Mouse (Mus musculus) heart, adult 2 months (tissue): Measurements from ENCODE around the gene Ccdc175. TPM values are rescaled to one million over a fixed set of nuclear protein-coding genes. Genes with fewer than 3 reads are reported as not detected.

ENCODE experiments used
- DNase-seq, 2 experiments: peaks; one replicate each; pipeline ENCODE4 v3.0.0; 2021
- H3K27ac ChIP-seq: fragments of 200-600 bp; 2 replicates; pipeline ENCODE4 v1.8.1; 2022
- H3K27me3 ChIP-seq: fragments of 200-500 bp; 2 replicates; pipeline ENCODE4 v1.6.1; 2012; ENCODE audit warnings: mild to moderate bottlenecking, low read length, inconsistent platforms, mixed read lengths; ENCODE audit not compliant: control insufficient read depth, insufficient read depth
- H3K36me3 ChIP-seq: fragments of 200-500 bp; 2 replicates; pipeline ENCODE4 v1.6.1; 2012; ENCODE audit warnings: low read length, inconsistent platforms; ENCODE audit not compliant: control insufficient read depth, insufficient read depth
- H3K4me1 ChIP-seq: fragments of 200-500 bp; 2 replicates; pipeline ENCODE4 v1.6.1; 2011; ENCODE audit warnings: low read length; ENCODE audit not compliant: control insufficient read depth, insufficient read depth
- H3K4me3 ChIP-seq: fragments of 200-600 bp; 2 replicates; pipeline ENCODE4 v1.8.1; 2022
- H3K79me2 ChIP-seq: fragments of 200-500 bp; replicated peaks from 2 replicates; pipeline ENCODE4 v1.6.1; 2012; ENCODE audit warnings: mild to moderate bottlenecking, inconsistent platforms, low read length, moderate library complexity, mixed read lengths; ENCODE audit not compliant: control insufficient read depth, insufficient read depth
- H3K9ac ChIP-seq: fragments of 200-500 bp; 2 replicates; pipeline ENCODE4 v1.6.1; 2012; ENCODE audit warnings: low read depth, mild to moderate bottlenecking, control low read depth, inconsistent platforms, low read length, mixed read lengths
- CTCF ChIP-seq: fragments of 200-600 bp; IDR thresholded peaks from 2 replicates; pipeline ENCODE4 v1.8.1; 2022; ENCODE audit warnings: antibody characterized with exemption, mild to moderate bottlenecking, moderate library complexity
- EP300 ChIP-seq: fragments of 200-500 bp; IDR thresholded peaks from 2 replicates; pipeline ENCODE4 v1.6.1; 2011; ENCODE audit warnings: low read depth, low read length, control low read depth; ENCODE audit not compliant: insufficient read depth
- POLR2A ChIP-seq: fragments of 200-500 bp; IDR thresholded peaks from 2 replicates; pipeline ENCODE4 v1.6.1; 2011; ENCODE audit warnings: mild to moderate bottlenecking, low read depth, low read length, control low read depth; ENCODE audit not compliant: insufficient read depth
- WGBS: fragments of 180-500 bp; shearing (Covaris S2); methylation state at CpG from one replicate; pipeline ENCODE4 v1.1.7; 2018; 5-methylcytosine and 5-hydroxymethylcytosine counted together
- intact Hi-C: fragments of 180-260 bp; cut with DNase I; formaldehyde crosslinking; loops from one replicate; pipeline ENCODE4 v1.15.1; 2025
- polyA plus RNA-seq: library from polyadenylated mRNA; depleted of rRNA; stranded (reverse); fragments of >200 nt; gene quantifications from 2 replicates; pipeline ENCODE4 v1.2.3, GENCODE M21; 2012
- total RNA-seq, 2 experiments: library from RNA; stranded (reverse); gene quantifications; 2 replicates each; pipeline ENCODE4 v1.2.3; 2021

The Ccdc175 gene
- total and polyA plus RNA-seq, 3 experiments = not detected

DNA sequence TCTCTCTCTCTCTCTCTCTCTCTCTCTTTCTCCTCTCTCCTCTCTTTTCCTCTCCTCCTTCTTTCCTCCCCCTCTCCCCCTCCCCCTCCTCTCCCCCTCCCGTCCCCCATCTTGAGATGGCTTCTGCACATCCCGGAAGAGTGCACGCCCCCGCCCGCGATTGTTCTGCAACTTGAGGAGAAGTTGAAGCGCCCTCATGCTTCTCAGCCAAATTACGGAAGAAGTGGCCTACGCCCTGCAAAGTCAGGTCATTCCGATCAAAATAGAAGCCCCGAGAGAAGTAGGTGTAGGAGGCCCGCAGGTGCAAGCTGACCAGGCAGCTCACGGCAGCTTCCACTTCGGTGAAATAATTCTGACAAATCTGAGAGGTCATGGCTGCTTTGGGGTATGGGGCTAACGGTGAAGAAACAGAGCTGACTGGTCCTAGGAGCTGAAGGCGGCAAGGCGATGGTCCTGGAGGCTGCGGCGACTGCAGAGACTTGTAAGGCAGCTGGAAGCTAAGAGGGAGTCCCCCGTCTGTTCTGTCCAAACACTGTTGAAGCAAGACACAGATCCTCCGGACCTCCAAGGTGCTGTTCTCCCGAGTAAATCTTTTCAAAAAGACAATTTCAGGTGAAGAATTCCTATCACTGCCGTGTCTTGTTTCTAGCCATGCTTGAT is 69.0 kb downstream of the Ccdc175 start:
- intact Hi-C loops = no loop called here

DNA sequence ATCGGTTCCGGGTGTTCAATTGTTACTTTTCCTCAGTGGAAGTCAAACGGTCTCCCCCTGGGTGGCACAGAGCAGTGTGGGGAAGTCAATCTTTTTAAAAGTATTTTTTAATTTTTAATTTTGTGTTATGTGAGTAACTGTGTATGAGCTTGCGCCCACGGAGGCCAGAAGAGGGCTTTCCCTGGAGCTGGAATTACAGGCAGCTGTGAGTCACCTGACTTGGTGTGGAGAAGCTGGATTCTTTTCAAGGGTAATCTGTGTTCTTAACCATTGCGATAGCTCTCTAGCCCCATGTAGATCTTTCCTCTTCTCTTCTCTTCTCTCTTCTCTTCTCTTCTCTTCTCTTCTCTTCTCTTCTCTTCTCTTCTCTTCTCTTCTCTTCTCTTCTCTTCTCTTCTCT is 69.7 kb downstream of the Ccdc175 start:
- Histone ChIP-seq H3K4me1 (no peaks in the 10 kb centered on the region), H3K27me3 (no peaks in the 10 kb centered on the region), H3K36me3 (no peaks in the 10 kb centered on the region), H3K4me3 (no peak overlapping the region), H3K79me2 (no peaks in the 10 kb centered on the region), H3K27ac (no peak overlapping the region), H3K9ac (no peak overlapping the region)
- DNase-seq = peak in 1 of 2 experiments; percentile 10
- TF ChIP-seq POLR2A (no peak), CTCF (peak; percentile 20; the same call in 1 of the 2 replicates), EP300 (no peak)
- WGBS = 61% methylated on average over 6 of the region's 6 CpGs
- intact Hi-C loops = no loop called here

More for the DNA sequence above, 69.0 kb downstream of the Ccdc175 start:
- H3K27ac ChIP-seq = no peak overlapping the region
- H3K27me3 ChIP-seq = no peaks in the 10 kb centered on the region
- DNase-seq = no peak
- no peak for TF ChIP-seq CTCF
- no peak for TF ChIP-seq EP300
- no peak for TF ChIP-seq POLR2A
- no peaks in the 10 kb centered on the region for H3K36me3 ChIP-seq
- H3K79me2 ChIP-seq = no peaks in the 10 kb centered on the region
- no peak overlapping the region for H3K4me3 ChIP-seq
- no peaks in the 10 kb centered on the region for H3K4me1 ChIP-seq
- 66% methylated on average over 22 of the region's 23 CpGs for WGBS
- no peak overlapping the region for H3K9ac ChIP-seq

DNA sequence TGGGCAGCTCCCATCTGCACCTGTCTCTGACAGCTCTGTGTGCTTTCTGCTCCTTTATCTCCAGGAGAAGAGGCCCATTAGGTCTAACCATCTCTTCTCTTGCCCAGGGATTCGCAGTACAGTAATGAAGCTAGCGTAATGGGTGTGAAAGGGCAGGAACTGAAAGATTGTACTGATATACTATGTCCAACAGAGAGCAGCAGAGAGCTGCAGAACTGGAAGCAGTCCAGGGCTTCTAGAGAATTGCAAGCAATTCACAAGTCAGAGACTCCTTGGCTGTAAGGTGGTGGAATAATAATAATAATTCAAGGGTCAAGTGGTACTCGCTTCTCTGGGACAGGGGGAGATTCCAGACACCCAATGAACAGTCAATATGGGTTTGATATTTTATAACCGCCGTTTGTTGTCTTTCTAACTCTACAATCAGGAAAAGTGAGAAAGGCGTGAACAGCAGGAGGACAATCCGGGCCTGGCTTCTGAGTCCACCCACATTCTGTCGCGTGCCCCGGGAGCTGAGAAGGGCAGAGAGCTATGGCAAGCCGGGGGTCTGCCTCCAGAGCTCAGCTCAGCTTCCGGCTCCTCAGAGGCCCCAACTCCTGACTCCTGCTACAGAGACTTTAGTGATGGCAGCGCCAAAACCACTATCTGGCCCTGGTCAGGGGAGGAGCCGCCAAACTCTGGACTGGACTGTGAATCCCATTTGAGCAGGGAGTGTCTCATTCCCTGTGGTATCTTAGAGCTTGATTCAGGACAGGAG is 80.1 kb downstream of the Ccdc175 start:
- no peaks in the 10 kb centered on the region for H3K27me3 ChIP-seq
- no peaks in the 10 kb centered on the region for H3K36me3 ChIP-seq
- H3K9ac ChIP-seq = no peak overlapping the region
- H3K4me3 ChIP-seq = no peak overlapping the region
- no peaks in the 10 kb centered on the region for H3K79me2 ChIP-seq
- no peak overlapping the region; the same call in 1 of the 2 replicates for H3K27ac ChIP-seq
- DNase-seq = peak; percentile 61 to 62
- WGBS = 25% methylated on average over 14 of the region's 14 CpGs
- H3K4me1 ChIP-seq = no peaks in the 10 kb centered on the region; the same call in 1 of the 2 replicates
- no peak for TF ChIP-seq POLR2A
- TF ChIP-seq CTCF = peak; percentile 95
- TF ChIP-seq EP300 = no peak
- intact Hi-C loops = loop anchor here (1.0 to 2.0 kb wide), 3 partner anchors 34 to 322 kb away; no protein-coding TSS in a partner anchor

DNA sequence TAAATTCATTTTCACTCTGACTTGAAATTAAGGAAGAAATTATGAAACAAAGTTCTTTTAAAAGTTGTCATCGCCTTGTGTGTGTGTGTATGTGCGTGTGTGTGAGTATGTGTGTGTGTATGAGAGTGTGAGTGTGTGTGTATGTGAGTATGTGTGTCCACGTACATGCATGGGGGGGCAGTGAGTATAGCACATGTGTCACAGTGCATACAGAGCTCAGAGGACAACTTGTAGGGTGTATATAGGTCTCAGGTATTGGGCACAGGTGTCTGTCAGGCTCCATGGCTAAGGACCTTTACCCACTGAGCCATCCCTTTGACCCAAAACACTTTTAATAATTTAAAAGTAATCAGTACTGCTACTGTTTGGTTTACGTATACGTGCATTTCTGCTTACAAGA is 80.8 kb downstream of the Ccdc175 start:
- H3K9ac ChIP-seq = no peak overlapping the region
- no peaks in the 10 kb centered on the region for H3K27me3 ChIP-seq
- no peak overlapping the region for H3K4me3 ChIP-seq
- no peak for TF ChIP-seq EP300
- no peaks in the 10 kb centered on the region; the same call in 1 of the 2 replicates for H3K4me1 ChIP-seq
- no peaks in the 10 kb centered on the region for H3K79me2 ChIP-seq
- H3K36me3 ChIP-seq = no peaks in the 10 kb centered on the region
- intact Hi-C loops = loop anchor here (1.0 to 2.0 kb wide), 3 partner anchors 34 to 323 kb away; no protein-coding TSS in a partner anchor
- no peak for DNase-seq
- WGBS = 84% methylated on average over 5 of the region's 5 CpGs
- H3K27ac ChIP-seq = no peak overlapping the region

DNA sequence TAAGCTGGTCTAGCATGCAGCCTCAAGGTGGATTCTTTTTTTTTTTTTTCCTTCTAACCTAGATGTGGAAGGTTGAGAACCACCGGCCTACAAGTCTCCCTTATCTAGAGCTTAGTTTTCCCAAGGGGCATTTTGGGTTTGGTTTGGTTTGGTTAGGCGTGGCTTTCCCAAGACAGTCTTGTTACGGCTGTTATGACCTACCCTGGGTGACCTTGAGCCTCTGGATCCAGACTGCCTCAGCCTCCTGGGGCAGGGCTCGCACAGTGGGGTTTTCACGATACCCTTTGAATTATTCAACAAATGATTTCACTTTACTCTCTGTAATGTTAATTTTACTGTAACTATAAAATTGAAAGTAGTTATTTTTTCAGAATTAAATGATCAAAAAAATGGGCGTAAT is 82.1 kb downstream of the Ccdc175 start:
- Histone ChIP-seq H3K9ac (no peak overlapping the region), H3K27ac (no peak overlapping the region), H3K4me1 (no peaks in the 10 kb centered on the region; the same call in 1 of the 2 replicates), H3K4me3 (no peak overlapping the region), H3K79me2 (no peaks in the 10 kb centered on the region), H3K36me3 (no peaks in the 10 kb centered on the region), H3K27me3 (no peaks in the 10 kb centered on the region)
- TF ChIP-seq POLR2A (no peak), EP300 (no peak), CTCF (no peak)
- no peak for DNase-seq
- WGBS = 72% methylated on average over 6 of the region's 6 CpGs
- intact Hi-C loops = no loop called here

DNA sequence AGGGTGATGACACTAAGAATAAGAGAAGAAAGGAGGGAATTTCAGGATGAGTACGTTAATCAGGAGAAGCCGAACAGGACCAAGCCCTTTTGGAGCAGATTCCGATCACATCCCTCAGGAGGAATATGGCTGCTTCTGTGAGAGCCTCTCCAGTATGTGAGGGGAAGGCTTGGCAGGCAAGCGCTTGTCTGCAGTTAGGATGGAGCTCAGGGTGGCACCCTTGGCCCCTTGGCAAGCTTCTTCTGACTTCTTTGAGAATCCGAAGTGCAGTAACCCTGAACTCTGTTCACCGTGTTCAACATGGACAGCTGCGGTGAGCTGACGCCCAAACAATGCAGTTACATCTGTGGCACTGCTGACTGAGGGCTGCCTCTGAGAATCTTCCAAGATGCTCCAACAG is 87.9 kb downstream of the Ccdc175 start:
- Histone ChIP-seq H3K27me3 (no peaks in the 10 kb centered on the region), H3K27ac (no peak overlapping the region), H3K4me3 (no peak overlapping the region), H3K36me3 (no peaks in the 10 kb centered on the region), H3K9ac (no peak overlapping the region), H3K79me2 (no peaks in the 10 kb centered on the region), H3K4me1 (no peaks in the 10 kb centered on the region)
- WGBS = 95% methylated on average over 8 of the region's 8 CpGs
- no peak for DNase-seq
- TF ChIP-seq POLR2A = no peak
- TF ChIP-seq CTCF = no peak
- TF ChIP-seq EP300 = no peak
- intact Hi-C loops = no loop called here
